Comparison of ENCODE assay signal across 22 mouse cellular contexts in the genomic region with DNA sequence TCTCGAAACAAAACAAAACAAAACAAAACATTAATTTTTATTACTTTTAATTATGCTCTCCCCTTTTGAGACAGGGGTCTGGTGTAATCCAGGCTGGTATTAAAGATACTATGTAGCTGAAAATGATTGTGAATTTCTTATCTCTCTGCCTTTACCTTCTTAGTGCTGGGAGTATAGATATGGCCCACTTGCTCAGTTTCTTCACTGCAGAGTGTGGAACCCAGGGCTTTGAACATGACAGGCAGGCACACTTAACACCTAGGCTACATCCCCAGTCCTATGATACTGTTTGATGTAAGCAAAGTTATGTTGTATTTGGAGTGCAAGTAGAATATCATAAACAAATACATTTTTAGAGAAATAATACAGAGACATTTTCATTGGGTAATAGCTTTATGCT.
"Had no signal": no experiment of that assay in that cellular context is flagged by ENCODE, and none has a peak within 500 bp of the region (broad histone marks: within the 10 kb centered on the region; RNA-seq: fewer than 3 reads in every experiment).

No protein-coding gene starts in this region.

- H3K4me2 ChIP-seq: limb, embryonic 15.5 days; lung, embryonic 15.5 days; midbrain, embryonic 12.5 days; neural tube, embryonic 13.5 days; neural tube, embryonic 15.5 days had no signal

- H3K9ac ChIP-seq: limb, embryonic 15.5 days; liver, embryonic 14.5 days; lung, embryonic 15.5 days; midbrain, embryonic 12.5 days; neural tube, embryonic 13.5 days; neural tube, embryonic 15.5 days had no signal

- H3K27ac ChIP-seq: limb, embryonic 15.5 days; liver, embryonic 14.5 days; lung, embryonic 15.5 days; macrophage; midbrain, embryonic 12.5 days; neural tube, embryonic 13.5 days; neural tube, embryonic 15.5 days had no signal

- H3K4me1 ChIP-seq: limb, embryonic 15.5 days; lung, embryonic 15.5 days; midbrain, embryonic 12.5 days; neural tube, embryonic 13.5 days; neural tube, embryonic 15.5 days had no signal

- H3K9me3 ChIP-seq: limb, embryonic 15.5 days; lung, embryonic 15.5 days; midbrain, embryonic 12.5 days; neural tube, embryonic 13.5 days; neural tube, embryonic 15.5 days had no signal

- ATAC-seq: lung, postnatal 0 days; midbrain, embryonic 16.5 days had no signal

- H3K4me3 ChIP-seq: limb, embryonic 15.5 days; lung, embryonic 15.5 days; midbrain, embryonic 12.5 days; myocyte; neural tube, embryonic 13.5 days; neural tube, embryonic 15.5 days had no signal

- H3K27me3 ChIP-seq: limb, embryonic 15.5 days; lung, embryonic 15.5 days; midbrain, embryonic 12.5 days; neural tube, embryonic 13.5 days; neural tube, embryonic 15.5 days had no signal

- DNase-seq: lung, adult 2 months; lung, postnatal 14 days; lung, postnatal 36 days; midbrain, embryonic 14.5 days; retina, postnatal 1 day; right cerebral cortex, adult 18-20 months; right cerebral cortex, postnatal 25 days; right cerebral cortex, postnatal 4 days; spleen, adult 18-20 months; thymus, adult 18-20 months; thymus, postnatal 25 days; thymus, postnatal 4 days had no signal
